Mouse (Mus musculus) thymus, adult 2 months (tissue): ENCODE data around the gene H13.

ENCODE experiments used
- CTCF ChIP-seq: fragments of 200-500 bp; IDR thresholded peaks from 2 replicates; pipeline ENCODE4 v1.5.1; 2012; ENCODE audit warnings: mild to moderate bottlenecking, control low read depth, low read length, moderate library complexity, borderline replicate concordance; ENCODE audit not compliant: control insufficient read depth, poor library complexity, insufficient read depth; ENCODE audit errors: extremely low read depth
- POLR2A ChIP-seq: fragments of 200-500 bp; IDR thresholded peaks from 2 replicates; pipeline ENCODE4 v1.6.1; 2012; ENCODE audit warnings: mild to moderate bottlenecking, low read length, control low read depth, moderate library complexity; ENCODE audit not compliant: control insufficient read depth, poor library complexity, insufficient read depth; ENCODE audit errors: extremely low read depth

GRCm38 (mm10) chr2:152734984-152735383 is 65.7 kb downstream of the H13 start:
- TF ChIP-seq CTCF, result no peak
- TF ChIP-seq POLR2A, result no peak
